In the genomic region with DNA sequence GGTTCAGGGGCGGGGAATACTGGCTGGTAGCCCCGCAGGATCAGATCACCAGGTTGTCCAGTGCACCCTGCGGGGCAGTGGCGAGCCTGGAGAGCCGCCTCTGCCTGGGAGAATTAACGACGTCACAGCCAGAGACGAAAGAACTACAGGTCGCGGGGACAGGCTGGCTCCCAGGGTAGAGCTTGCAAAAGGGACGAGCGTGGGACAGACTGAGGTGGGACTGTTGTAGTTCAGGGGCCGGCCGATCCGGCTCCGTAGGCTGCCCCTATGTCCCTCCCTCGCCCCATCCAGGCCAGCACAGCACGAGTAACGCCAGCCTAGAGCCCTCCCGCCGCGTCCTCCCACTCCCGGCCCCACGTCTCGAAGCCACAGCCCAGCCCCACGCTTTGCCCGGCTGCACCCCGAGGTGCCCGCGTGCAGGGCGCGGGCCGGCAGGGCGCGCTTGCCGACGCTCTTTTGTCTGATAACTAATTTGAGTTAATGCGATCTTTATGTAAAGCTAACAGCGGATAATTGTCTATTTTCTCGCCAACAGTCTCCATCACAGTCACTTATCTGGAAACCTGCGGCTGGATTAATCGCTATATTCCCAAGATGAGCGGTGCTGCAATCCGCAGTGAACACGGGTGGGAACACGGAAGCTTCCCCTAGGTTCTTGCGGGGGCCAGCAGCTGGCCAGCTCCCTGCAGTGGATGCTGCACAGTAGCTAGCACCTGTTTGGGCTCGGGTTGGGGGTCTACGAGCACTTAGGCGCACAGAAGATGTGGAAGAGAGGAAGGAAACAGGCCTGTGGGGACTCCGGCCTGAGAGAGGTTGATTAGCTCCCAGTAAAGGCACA, we compare ENCODE assay signal across 11 mouse cellular contexts. TPM values are rescaled to one million over a fixed set of nuclear protein-coding genes. Genes with fewer than 3 reads are reported as not detected.
DNase-seq lines count a peak whose midpoint lies in the region; ATAC-seq and TF ChIP-seq lines count a peak whose summit lies in the region.
"Had no signal": no experiment of that assay in that cellular context is flagged by ENCODE, and none has a peak within 500 bp of the region (broad histone marks: within the 10 kb centered on the region; RNA-seq: fewer than 3 reads in every experiment).

No protein-coding gene starts in this region.

- H3K9ac ChIP-seq in lung, postnatal 0 days (replicated peaks; ENCODE audit: low read depth), result no peak overlapping the region
- H3K9ac ChIP-seq in limb, embryonic 15.5 days, result no peak overlapping the region
- H3K9ac ChIP-seq in liver, postnatal 0 days (replicated peaks), result no peak overlapping the region

- peak; percentile 30 to 39 for DNase-seq in cerebellum, postnatal 10 days
- DNase-seq in cerebellum, adult 9-10 months, result no peak
- DNase-seq in lung, postnatal 0 days (ENCODE audit: low spot score), result no peak
- DNase-seq in lung, postnatal 36 days, result no peak
- no peak for DNase-seq in liver, postnatal 0 days
- DNase-seq in thymus, postnatal 4 days, result no peak
- DNase-seq in layer of hippocampus, postnatal 10 days (ENCODE audit: low spot score in 2 of 2), result no peak
- DNase-seq: adrenal gland, adult 8-10 months had no signal

- ATAC-seq in lung, postnatal 0 days, result no peak
- ATAC-seq in limb, embryonic 15.5 days (ENCODE audit: insufficient number of reproducible peaks, low FRiP score, low TSS enrichment, low read depth), result no peak; the same call in 1 of the 2 replicates
- no peak for ATAC-seq in liver, postnatal 0 days

- H3K27ac ChIP-seq in lung, postnatal 0 days (ENCODE audit: low read length), result no peak overlapping the region
- H3K27ac ChIP-seq in limb, embryonic 15.5 days, result no peak overlapping the region
- no peak overlapping the region for H3K27ac ChIP-seq in liver, postnatal 0 days (ENCODE audit: low read depth)
- H3K27ac ChIP-seq: left cerebral cortex, adult 2 months had no signal

- peaks cover 59% of the 10 kb centered on the region for H3K27me3 ChIP-seq in lung, postnatal 0 days (replicated peaks; ENCODE audit: insufficient read depth, low read length)
- H3K27me3 ChIP-seq in limb, embryonic 15.5 days, result peaks cover 94% of the 10 kb centered on the region
- peaks cover 69% of the 10 kb centered on the region for H3K27me3 ChIP-seq in liver, postnatal 0 days (ENCODE audit: insufficient read depth, low read length)

- H3K4me3 ChIP-seq in lung, postnatal 0 days (ENCODE audit: low read depth, low read length), result peak overlapping the region; percentile 14; the same call in 1 of the 2 replicates
- H3K4me3 ChIP-seq in limb, embryonic 15.5 days, result peak overlapping the region; percentile 26
- no peak overlapping the region for H3K4me3 ChIP-seq in liver, postnatal 0 days (ENCODE audit: low read depth, low read length)
- H3K4me3 ChIP-seq: left cerebral cortex, adult 2 months had no signal

- WGBS in lung, postnatal 0 days, result 2% methylated on average over 43 of the region's 51 CpGs
- 2% methylated on average over 51 of the region's 51 CpGs for WGBS in limb, embryonic 15.5 days
- 2% methylated on average over 50 of the region's 51 CpGs for WGBS in liver, postnatal 0 days (ENCODE audit: insufficient replicate concordance)

- no peaks in the 10 kb centered on the region for H3K4me1 ChIP-seq in lung, postnatal 0 days (ENCODE audit: insufficient read depth, low read depth, low read length)
- peaks cover 33% of the 10 kb centered on the region for H3K4me1 ChIP-seq in limb, embryonic 15.5 days
- no peaks in the 10 kb centered on the region for H3K4me1 ChIP-seq in liver, postnatal 0 days (ENCODE audit: insufficient read depth)

- no peaks in the 10 kb centered on the region for H3K9me3 ChIP-seq in lung, postnatal 0 days (ENCODE audit: low read length)
- H3K9me3 ChIP-seq in limb, embryonic 15.5 days, result no peaks in the 10 kb centered on the region
- no peaks in the 10 kb centered on the region for H3K9me3 ChIP-seq in liver, postnatal 0 days (ENCODE audit: low read length)

- no peak for TF ChIP-seq EP300 in lung, postnatal 0 days (IDR thresholded peaks at IDR 0.05)
- no peak for TF ChIP-seq EP300 in liver, postnatal 0 days (IDR thresholded peaks at IDR 0.05; ENCODE audit: low read depth)

- no peak for TF ChIP-seq CTCF in lung, postnatal 0 days (IDR thresholded peaks at IDR 0.05)
- no peak for TF ChIP-seq CTCF in liver, postnatal 0 days (IDR thresholded peaks at IDR 0.05; ENCODE audit: low read depth)

- no peak overlapping the region for H3K4me2 ChIP-seq in lung, postnatal 0 days (replicated peaks; ENCODE audit: low read depth, low read length)
- peak overlapping the region; percentile 38 for H3K4me2 ChIP-seq in limb, embryonic 15.5 days
- H3K4me2 ChIP-seq in liver, postnatal 0 days (ENCODE audit: low read depth, low read length), result no peak overlapping the region

- no peaks in the 10 kb centered on the region for H3K36me3 ChIP-seq in lung, postnatal 0 days (ENCODE audit: insufficient read depth, low read length)
- no peaks in the 10 kb centered on the region for H3K36me3 ChIP-seq in limb, embryonic 15.5 days
- H3K36me3 ChIP-seq in liver, postnatal 0 days (replicated peaks; ENCODE audit: insufficient read depth, low read length), result no peaks in the 10 kb centered on the region

RNA-seq across cellular contexts. Expression of gene Sox1, which starts 36.0 kb away (rescaled TPM):
- not detected in 2 replicates for polyA plus RNA-seq in lung, postnatal 0 days (2015; fragmentation: Nextera tagmentation; extraction: Ambion mirVana)
- not detected in 2 replicates for polyA plus RNA-seq in limb, embryonic 15.5 days (2015; fragmentation: Nextera tagmentation; extraction: Ambion mirVana)
- polyA plus RNA-seq in liver, postnatal 0 days (2015; fragmentation: Nextera tagmentation; extraction: Ambion mirVana), result not detected in 2 replicates
- 10 to 100 TPM; 11.6 to 12.1 TPM for total RNA-seq in layer of hippocampus, postnatal 10 days (2021)
- total RNA-seq: adrenal gland, adult 8-10 months; neutrophil, adult 5-6 weeks had no signal

Comparison
In these comparisons a context has a peak if more than half of its experiments do, and no peak if none do; other contexts are left out.
1. DNase-seq: peak in cerebellum, postnatal 10 days (2 of 2); none in cerebellum, adult 9-10 months (single experiment), lung, postnatal 0 days (single experiment), lung, postnatal 36 days (single experiment), liver, postnatal 0 days (single experiment), thymus, postnatal 4 days (single experiment) and layer of hippocampus, postnatal 10 days (0 of 2).